Mouse (Mus musculus): ENCODE measurements around the gene Wnt9a. TPM values are rescaled to one million over a fixed set of nuclear protein-coding genes. Genes with fewer than 3 reads are reported as not detected.

Wnt9a gene
- 0.08 and 0.16 TPM in 2 replicates for polyA plus RNA-seq (2012; ENCODE audit: low replicate concordance)

GRCm38 (mm10) chr11:59306461-59307421, at the start of gene Wnt9a:
Wnt9a (plus strand) TSS chr11:59306928.

GRCm38 (mm10) chr11:59290702-59291303, 15.9 kb upstream of the Wnt9a start, which contains the start of gene Wnt3a:
Wnt3a (minus strand) TSS chr11:59290752.

GRCm38 (mm10) chr11:59375475-59375874, 68.7 kb downstream of the Wnt9a start, which contains the start of gene Prss38:
Prss38 (minus strand) TSS chr11:59375657.

Other genes with a start within 250 kb of the Wnt9a start
- gene Obscn, start 170.5 kb upstream of the Wnt9a start, polyA plus RNA-seq (2012; ENCODE audit: low replicate concordance) = 0.40 and 1.8 TPM in 2 replicates
- 4.8 and 7.4 TPM in 2 replicates for gene Iba57, start 143.2 kb upstream of the Wnt9a start, polyA plus RNA-seq (2012; ENCODE audit: low replicate concordance)
- gene Gjc2, start 123.7 kb upstream of the Wnt9a start, polyA plus RNA-seq (2012; ENCODE audit: low replicate concordance) = 0.08 and 0.10 TPM in 2 replicates
- gene Guk1, start 114.7 kb upstream of the Wnt9a start, polyA plus RNA-seq (2012; ENCODE audit: low replicate concordance) = 25.8 and 30.4 TPM in 2 replicates
- gene Mrpl55, start 104.4 kb upstream of the Wnt9a start, polyA plus RNA-seq (2012; ENCODE audit: low replicate concordance) = 12.2 and 19.9 TPM in 2 replicates
- 39.0 and 41.5 TPM in 2 replicates for gene 2310033P09Rik, start 98.6 kb upstream of the Wnt9a start, polyA plus RNA-seq (2012; ENCODE audit: low replicate concordance)
- gene Arf1, start 78.7 kb upstream of the Wnt9a start, polyA plus RNA-seq (2012; ENCODE audit: low replicate concordance) = 169 and 214 TPM in 2 replicates
- not detected in 2 replicates for gene Wnt3a, start 16.2 kb upstream of the Wnt9a start, polyA plus RNA-seq (2012; ENCODE audit: low replicate concordance)
- not detected in 2 replicates for gene Prss38, start 68.7 kb downstream of the Wnt9a start, polyA plus RNA-seq (2012; ENCODE audit: low replicate concordance)
- 7.4 and 11.1 TPM in 2 replicates for gene Jmjd4, start 143.1 kb downstream of the Wnt9a start, polyA plus RNA-seq (2012; ENCODE audit: low replicate concordance)
- 2.5 and 6.5 TPM in 2 replicates for gene Snap47, start 144.3 kb downstream of the Wnt9a start, polyA plus RNA-seq (2012; ENCODE audit: low replicate concordance)
- 0.21 TPM in 1 of 2 replicates, not detected in the other for gene Zfp867, start 165.5 kb downstream of the Wnt9a start, polyA plus RNA-seq (2012; ENCODE audit: low replicate concordance)
- 39.3 and 44.1 TPM in 2 replicates for gene Zkscan17, start 219.8 kb downstream of the Wnt9a start, polyA plus RNA-seq (2012; ENCODE audit: low replicate concordance)
- gene Nlrp3, start 234.6 kb downstream of the Wnt9a start, polyA plus RNA-seq (2012; ENCODE audit: low replicate concordance) = 2.5 and 4.4 TPM in 2 replicates